Mouse (Mus musculus): ENCODE results near the gene Olfr1368. TPM values are rescaled to one million over a fixed set of nuclear protein-coding genes. Genes with fewer than 3 reads are reported as not detected.

Olfr1368 gene
- total RNA-seq, 2 experiments from 2014 or later, result not detected

Other genes starting within 250 kb of the Olfr1368 start
- gene Olfr1370, start 70.9 kb downstream of the Olfr1368 start, total RNA-seq (2015), result not detected in 2 replicates
- not detected in 2 replicates for gene Olfr1370, start 70.9 kb downstream of the Olfr1368 start, total RNA-seq (2017)
- gene Olfr1369-ps1, start 34.4 kb downstream of the Olfr1368 start, total RNA-seq (2015), result not detected in 2 replicates
- not detected in 2 replicates for gene Olfr1369-ps1, start 34.4 kb downstream of the Olfr1368 start, total RNA-seq (2017)
- gene Olfr263, start 16.2 kb downstream of the Olfr1368 start, total RNA-seq (2015), result not detected in 2 replicates
- gene Olfr263, start 16.2 kb downstream of the Olfr1368 start, total RNA-seq (2017), result not detected in 2 replicates
- 108 and 116 TPM in 2 replicates for gene Trim27, start 33.6 kb upstream of the Olfr1368 start, total RNA-seq (2015)
- 170 and 177 TPM in 2 replicates for gene Trim27, start 33.6 kb upstream of the Olfr1368 start, total RNA-seq (2017)
- not detected in 2 replicates for gene Gpx5, start 146.9 kb upstream of the Olfr1368 start, total RNA-seq (2015)
- not detected in 2 replicates for gene Gpx5, start 146.9 kb upstream of the Olfr1368 start, total RNA-seq (2017)
- gene Gpx6, start 166.3 kb upstream of the Olfr1368 start, total RNA-seq (2015), result not detected in 2 replicates
- not detected in 2 replicates for gene Gpx6, start 166.3 kb upstream of the Olfr1368 start, total RNA-seq (2017)
- gene Olfr1367, start 201.0 kb upstream of the Olfr1368 start, total RNA-seq (2015), result not detected in 2 replicates
- gene Olfr1367, start 201.0 kb upstream of the Olfr1368 start, total RNA-seq (2017), result not detected in 2 replicates
- 7.5 and 9.1 TPM in 2 replicates for gene Zscan12, start 217.0 kb upstream of the Olfr1368 start, total RNA-seq (2015)
- 15.5 and 17.5 TPM in 2 replicates for gene Zscan12, start 217.0 kb upstream of the Olfr1368 start, total RNA-seq (2017)

Data from megakaryocyte progenitor cell, adult 5-6 weeks (primary cell).